Mouse (Mus musculus): ENCODE measurements at regions not wholly inside any gene's neighbourhood (a gene's known extent, or its start where the extent isn't known, plus 50 kb on each side); places are given as distances from the start of the nearest gene placed in this dataset.
A peak's percentile ranks its signal among the peaks of the same experiment; 100 is the strongest.

GRCm38 (mm10) chr15:31724252-31724651 lies 122.6 kb downstream of the Fam173b start (continued):
- TF ChIP-seq HCFC1 (IDR thresholded peaks at IDR 0.05; ENCODE audit: low read depth, low read length) (no peak), MAFK (IDR thresholded peaks at IDR 0.05; ENCODE audit: borderline replicate concordance, low read depth, low read length) (no peak), UBTF (IDR thresholded peaks at IDR 0.05; ENCODE audit: borderline replicate concordance, insufficient read depth, low read depth, low read length) (no peak), CTCF (IDR thresholded peaks at IDR 0.05 in 2 of 3, conservative IDR thresholded peaks at IDR 0.05 in 1 of 3; ENCODE audit: control insufficient read depth in 1 of 3, insufficient read depth in 1 of 3, low read depth in 2 of 3, low read length in 3 of 3, poor library complexity in 1 of 3, severe bottlenecking in 1 of 3) (no peak), TBP (IDR thresholded peaks at IDR 0.05; ENCODE audit: low read depth, low read length) (peak; percentile 58; the same call in 1 of the 2 replicates), CHD2 (IDR thresholded peaks at IDR 0.05; ENCODE audit: low read length) (no peak), TAL1 (IDR thresholded peaks at IDR 0.05; ENCODE audit: low read length) (no peak), ETS1 (IDR thresholded peaks at IDR 0.05; ENCODE audit: low read depth, low read length) (0 out of 2 replicates have a peak, but pooled peaks have one; percentile 31)

- Histone ChIP-seq H3K36me3 (ENCODE audit: control insufficient read depth in 1 of 2, insufficient read depth in 2 of 2, low read length in 2 of 2) (no peaks in the 10 kb centered on the region), H3K9me3 (replicated peaks; ENCODE audit: insufficient read depth, low read length) (no peaks in the 10 kb centered on the region), H3K4me3 (ENCODE audit: control insufficient read depth in 1 of 2, insufficient read depth in 1 of 2, low read depth in 2 of 2, low read length in 2 of 2) (no peak overlapping the region), H3K27ac (ENCODE audit: control insufficient read depth, low read depth, low read length) (no peak overlapping the region), H3K9ac (ENCODE audit: control insufficient read depth, low read depth, low read length, poor library complexity, severe bottlenecking) (no peak overlapping the region), H3K27me3 (ENCODE audit: control insufficient read depth in 1 of 2, insufficient read depth in 2 of 2, low read length in 2 of 2) (peaks cover 5% of the 10 kb centered on the region in 2 experiments), H3K79me2 (ENCODE audit: control insufficient read depth, insufficient read depth, low read length, poor library complexity) (no peaks in the 10 kb centered on the region), H3K4me1 (ENCODE audit: control insufficient read depth in 1 of 2, insufficient read depth in 2 of 2, low read length in 2 of 2) (peaks cover 0 to 2% of the 10 kb centered on the region in 2 experiments; a peak in 1 of 4 replicates)
- no peak for DNase-seq (ENCODE audit: low read depth, low spot score)
- TF ChIP-seq NELFE (IDR thresholded peaks at IDR 0.05; ENCODE audit: low read depth, low read length) (no peak), MYB (IDR thresholded peaks at IDR 0.05; ENCODE audit: low read depth, low read length) (no peak), SIN3A (IDR thresholded peaks at IDR 0.05; ENCODE audit: low read length) (no peak), RCOR1 (IDR thresholded peaks at IDR 0.05; ENCODE audit: low read depth, low read length) (no peak), E2F4 (IDR thresholded peaks at IDR 0.05; ENCODE audit: borderline replicate concordance, low read depth, low read length) (no peak), ZC3H11A (IDR thresholded peaks at IDR 0.05; ENCODE audit: low read depth, low read length) (no peak)
These were observed 127.5 kb downstream of the Fam173b start for GRCm38 (mm10) chr15:31729133-31729532.

- no peaks in the 10 kb centered on the region for H3K36me3 ChIP-seq (ENCODE audit: control insufficient read depth in 1 of 2, insufficient read depth in 2 of 2, low read length in 2 of 2)
- H3K79me2 ChIP-seq (ENCODE audit: control insufficient read depth, insufficient read depth, low read length, poor library complexity), result no peaks in the 10 kb centered on the region
- no peak for DNase-seq (ENCODE audit: low read depth, low spot score)
- H3K4me3 ChIP-seq (ENCODE audit: control insufficient read depth in 1 of 2, insufficient read depth in 1 of 2, low read depth in 2 of 2, low read length in 2 of 2), result no peak overlapping the region
- no peak overlapping the region for H3K9ac ChIP-seq (ENCODE audit: control insufficient read depth, low read depth, low read length, poor library complexity, severe bottlenecking)
- no peaks in the 10 kb centered on the region for H3K27me3 ChIP-seq (ENCODE audit: control insufficient read depth in 1 of 2, insufficient read depth in 2 of 2, low read length in 2 of 2)
- H3K4me1 ChIP-seq (ENCODE audit: control insufficient read depth in 1 of 2, insufficient read depth in 2 of 2, low read length in 2 of 2), result no peaks in the 10 kb centered on the region
- H3K27ac ChIP-seq (ENCODE audit: control insufficient read depth, low read depth, low read length), result no peak overlapping the region
- TF ChIP-seq UBTF (IDR thresholded peaks at IDR 0.05; ENCODE audit: borderline replicate concordance, insufficient read depth, low read depth, low read length), result no peak
- TF ChIP-seq ELF1 (IDR thresholded peaks at IDR 0.05; ENCODE audit: low read depth, low read length), result no peak
- no peak for TF ChIP-seq ZKSCAN1 (IDR thresholded peaks at IDR 0.05; ENCODE audit: low read depth, low read length)
- TF ChIP-seq USF1 (IDR thresholded peaks at IDR 0.05; ENCODE audit: low read depth, low read length), result no peak
- TF ChIP-seq MAZ (IDR thresholded peaks at IDR 0.05; ENCODE audit: low read depth, low read length), result no peak
- no peak for TF ChIP-seq JUND (IDR thresholded peaks at IDR 0.05; ENCODE audit: low read depth, low read length)
- no peak for TF ChIP-seq MYC (IDR thresholded peaks at IDR 0.05; ENCODE audit: low read depth, low read length)
- no peak for TF ChIP-seq HCFC1 (IDR thresholded peaks at IDR 0.05; ENCODE audit: low read depth, low read length)
- no peak for TF ChIP-seq ZNF384 (IDR thresholded peaks at IDR 0.05; ENCODE audit: low read depth, low read length)
- no peak for TF ChIP-seq TBP (IDR thresholded peaks at IDR 0.05; ENCODE audit: low read depth, low read length)
- TF ChIP-seq ZMIZ1 (IDR thresholded peaks at IDR 0.05; ENCODE audit: low read depth, low read length), result no peak
- no peak for TF ChIP-seq MXI1 (IDR thresholded peaks at IDR 0.05; ENCODE audit: low read depth, low read length)
- no peak for TF ChIP-seq CHD1 (IDR thresholded peaks at IDR 0.05; ENCODE audit: low read depth, low read length)
- TF ChIP-seq MAFK (IDR thresholded peaks at IDR 0.05; ENCODE audit: borderline replicate concordance, low read depth, low read length), result no peak
- no peak for TF ChIP-seq POLR2AphosphoS2 (IDR thresholded peaks at IDR 0.05; ENCODE audit: low read length)
- no peak for TF ChIP-seq GABPA (IDR thresholded peaks at IDR 0.05; ENCODE audit: low read depth, low read length)
- no peak for TF ChIP-seq GATA1 (IDR thresholded peaks at IDR 0.05; ENCODE audit: low read depth, low read length)
- H3K9me3 ChIP-seq (replicated peaks; ENCODE audit: insufficient read depth, low read length), result no peaks in the 10 kb centered on the region
These were observed 140.0 kb downstream of the Fam173b start for GRCm38 (mm10) chr15:31741686-31742085.
